Mouse (Mus musculus) CH12.LX (cell line): Measurements from ENCODE around the gene Mvb12b.

Experiments used
- CHD2 ChIP-seq: IDR thresholded peaks from 2 replicates; pipeline ENCODE4 v1.6.1; 2011; ENCODE audit warnings: low read length, improper control_type of control experiment
- CTCF ChIP-seq, 2 experiments: IDR thresholded peaks in 1 of 2; conservative IDR thresholded peaks in 1 of 2; 2 replicates each; pipeline ENCODE4 v1.5.1; 2011 to 2012; ENCODE audit warnings: low read depth in 2 of 2, low read length in 2 of 2, improper control_type of control experiment in 1 of 2, inconsistent platforms in 1 of 2, mild to moderate bottlenecking in 1 of 2, moderate library complexity in 1 of 2
- HCFC1 ChIP-seq: IDR thresholded peaks from 2 replicates; pipeline ENCODE4 v1.6.1; 2012; ENCODE audit warnings: low read depth, mild to moderate bottlenecking, inconsistent platforms, low read length, improper control_type of control experiment
- POLR2A ChIP-seq: IDR thresholded peaks from 2 replicates; pipeline ENCODE4 v1.6.1; 2011; ENCODE audit warnings: low read depth, mild to moderate bottlenecking, improper control_type of control experiment, low read length
- SIN3A ChIP-seq: IDR thresholded peaks from 2 replicates; pipeline ENCODE4 v1.6.1; 2012; ENCODE audit warnings: low read length, improper control_type of control experiment, inconsistent platforms
- UBTF ChIP-seq: IDR thresholded peaks from 2 replicates; pipeline ENCODE4 v1.6.1; 2012; ENCODE audit warnings: low read depth, mild to moderate bottlenecking, inconsistent platforms, low read length, improper control_type of control experiment, moderate library complexity
- ZMIZ1 ChIP-seq: IDR thresholded peaks from 2 replicates; pipeline ENCODE4 v1.6.1; 2012; ENCODE audit warnings: low read depth, mild to moderate bottlenecking, inconsistent platforms, low read length, improper control_type of control experiment

GRCm38 (mm10) chr2:33873501-33873900 lies 14.2 kb downstream of the Mvb12b start:
- TF ChIP-seq UBTF (no peak), POLR2A (no peak), HCFC1 (no peak), CTCF (conservative IDR thresholded peaks at IDR 0.05 in 1 of 2, IDR thresholded peaks at IDR 0.05 in 1 of 2; ENCODE audit: low read depth in 2 of 2, low read length in 2 of 2) (no peak), ZMIZ1 (no peak), SIN3A (no peak), CHD2 (no peak)
